Mouse (Mus musculus) hindbrain, embryonic 11.5 days (tissue): ENCODE data around the gene Cdc42bpb. TPM values are rescaled to one million over a fixed set of nuclear protein-coding genes. Genes with fewer than 3 reads are reported as not detected.

ENCODE experiments used
- ATAC-seq: fragments of 200-750 bp; cut with Nextera tagmentation; 2 replicates; pipeline ENCODE4 v1.8.0; 2017; ENCODE audit warnings: mild to moderate bottlenecking, moderate TSS enrichment, moderate library complexity; ENCODE audit not compliant: low FRiP score
- DNase-seq: peaks from one replicate; pipeline ENCODE4 v3.0.0-alpha.2; 2015; ENCODE audit warnings: low spot score
- H3K27ac ChIP-seq: fragments of 300-500 bp; sonication (generic); 2 replicates; pipeline ENCODE4 v1.5.1; 2014; ENCODE audit warnings: mild to moderate bottlenecking, low read depth, low read length
- H3K27me3 ChIP-seq: fragments of 300-500 bp; sonication (generic); 2 replicates; pipeline ENCODE4 v1.6.1; 2014; ENCODE audit warnings: mild to moderate bottlenecking, low read length, moderate library complexity, mixed read lengths; ENCODE audit not compliant: control insufficient read depth, insufficient read depth
- H3K36me3 ChIP-seq: fragments of 300-500 bp; sonication (generic); 2 replicates; pipeline ENCODE4 v1.6.1; 2014; ENCODE audit warnings: mild to moderate bottlenecking, low read length, moderate library complexity, mixed read lengths; ENCODE audit not compliant: control insufficient read depth, insufficient read depth
- H3K4me1 ChIP-seq: fragments of 300-500 bp; sonication (generic); replicated peaks from 2 replicates; pipeline ENCODE4 v1.6.1; 2014; ENCODE audit warnings: low read length, mixed read lengths; ENCODE audit not compliant: control insufficient read depth, insufficient read depth
- H3K4me2 ChIP-seq: fragments of 300-500 bp; sonication (generic); replicated peaks from 2 replicates; pipeline ENCODE4 v1.6.1; 2014; ENCODE audit warnings: mild to moderate bottlenecking, low read depth, low read length
- H3K4me3 ChIP-seq: fragments of 300-500 bp; sonication (generic); 2 replicates; pipeline ENCODE4 v1.5.1; 2014; ENCODE audit warnings: low read depth, low read length
- H3K9ac ChIP-seq: fragments of 300-500 bp; sonication (generic); 2 replicates; pipeline ENCODE4 v1.6.1; 2014; ENCODE audit warnings: low read depth, low read length
- H3K9me3 ChIP-seq: fragments of 300-500 bp; sonication (generic); 2 replicates; pipeline ENCODE4 v1.6.1; 2016; ENCODE audit warnings: low read length; ENCODE audit not compliant: control insufficient read depth
- WGBS: fragments of 180-500 bp; shearing (Covaris S2); extraction: QIAGEN DNeasy Blood & Tissue Kit; methylation state at CpG from one replicate; pipeline ENCODE4 v1.1.7; 2014; 5-methylcytosine and 5-hydroxymethylcytosine counted together
- polyA plus RNA-seq: library from polyadenylated mRNA; unstranded; fragments of >200 nt; fragmentation: Nextera tagmentation; extraction: Ambion mirVana; gene quantifications from 2 replicates; pipeline ENCODE4 v1.2.1, GENCODE M21; 2014

Cdc42bpb gene
- polyA plus RNA-seq, 1 experiment from 2014 or later = 31.9 TPM

- Histone ChIP-seq H3K9ac (no peak overlapping the region), H3K27me3 (no peaks in the 10 kb centered on the region), H3K4me1 (no peaks in the 10 kb centered on the region), H3K27ac (no peak overlapping the region), H3K4me2 (no peak overlapping the region), H3K36me3 (peaks cover 9% of the 10 kb centered on the region), H3K9me3 (no peaks in the 10 kb centered on the region), H3K4me3 (no peak overlapping the region)
- DNase-seq (no peak), ATAC-seq (no peak)
- WGBS = 89% methylated on average over 12 of the region's 12 CpGs
These were observed 68.3 kb downstream of the Cdc42bpb start for GRCm38 (mm10) chr12:111309256-111309655.

GRCm38 (mm10) chr12:111306821-111307220 is 70.7 kb downstream of the Cdc42bpb start:
- Histone ChIP-seq H3K36me3 (peaks cover 8% of the 10 kb centered on the region), H3K27me3 (no peaks in the 10 kb centered on the region), H3K9me3 (no peaks in the 10 kb centered on the region), H3K9ac (no peak overlapping the region), H3K27ac (no peak overlapping the region), H3K4me2 (no peak overlapping the region), H3K4me3 (no peak overlapping the region), H3K4me1 (no peaks in the 10 kb centered on the region)
- DNase-seq (no peak), ATAC-seq (no peak)
- WGBS = 92% methylated on average over 8 of the region's 8 CpGs

- Histone ChIP-seq H3K9me3 (no peaks in the 10 kb centered on the region), H3K4me1 (no peaks in the 10 kb centered on the region), H3K36me3 (peaks cover 19% of the 10 kb centered on the region), H3K4me3 (no peak overlapping the region), H3K27me3 (no peaks in the 10 kb centered on the region), H3K4me2 (no peak overlapping the region), H3K9ac (no peak overlapping the region), H3K27ac (no peak overlapping the region)
- WGBS = 96% methylated on average over 8 of the region's 8 CpGs
- DNase-seq = no peak
- ATAC-seq = no peak
These were observed 73.7 kb downstream of the Cdc42bpb start for GRCm38 (mm10) chr12:111303702-111304337.

- Histone ChIP-seq H3K27ac (no peak overlapping the region), H3K9ac (no peak overlapping the region), H3K4me3 (no peak overlapping the region), H3K27me3 (no peaks in the 10 kb centered on the region), H3K4me1 (no peaks in the 10 kb centered on the region), H3K9me3 (no peaks in the 10 kb centered on the region), H3K4me2 (no peak overlapping the region), H3K36me3 (peaks cover 21% of the 10 kb centered on the region)
- 94% methylated on average over 14 of the region's 14 CpGs for WGBS
- DNase-seq (no peak), ATAC-seq (no peak)
These were observed 75.5 kb downstream of the Cdc42bpb start for GRCm38 (mm10) chr12:111302018-111302345.

GRCm38 (mm10) chr12:111301322-111302017 is 76.0 kb downstream of the Cdc42bpb start:
- Histone ChIP-seq H3K9ac (no peak overlapping the region), H3K4me2 (no peak overlapping the region), H3K4me3 (no peak overlapping the region), H3K27ac (no peak overlapping the region), H3K27me3 (no peaks in the 10 kb centered on the region), H3K36me3 (peaks cover 21% of the 10 kb centered on the region), H3K9me3 (no peaks in the 10 kb centered on the region), H3K4me1 (no peaks in the 10 kb centered on the region)
- WGBS = 95% methylated on average over 27 of the region's 27 CpGs
- DNase-seq (no peak), ATAC-seq (no peak)

- no peaks in the 10 kb centered on the region for H3K27me3 ChIP-seq
- no peaks in the 10 kb centered on the region for H3K9me3 ChIP-seq
- H3K4me2 ChIP-seq = no peak overlapping the region
- H3K36me3 ChIP-seq = peaks cover 13% of the 10 kb centered on the region
- no peak overlapping the region for H3K9ac ChIP-seq
- no peak for DNase-seq
- no peaks in the 10 kb centered on the region for H3K4me1 ChIP-seq
- ATAC-seq = no peak
- no peak overlapping the region for H3K27ac ChIP-seq
- WGBS = 89% methylated on average over 12 of the region's 12 CpGs
- H3K4me3 ChIP-seq = no peak overlapping the region
These were observed 84.5 kb downstream of the Cdc42bpb start for GRCm38 (mm10) chr12:111293025-111293424.

GRCm38 (mm10) chr12:111284532-111284931 is 93.0 kb downstream of the Cdc42bpb start:
- ATAC-seq (no peak), DNase-seq (no peak)
- Histone ChIP-seq H3K27ac (no peak overlapping the region), H3K27me3 (no peaks in the 10 kb centered on the region), H3K4me3 (no peak overlapping the region), H3K9me3 (no peaks in the 10 kb centered on the region), H3K36me3 (no peaks in the 10 kb centered on the region), H3K9ac (no peak overlapping the region), H3K4me1 (0 out of 2 replicates have a peak, but pooled peaks cover 2% of the 10 kb centered on the region), H3K4me2 (peak overlapping the region; percentile 21; the same call in 1 of the 2 replicates)
- 31% methylated on average over 10 of the region's 10 CpGs for WGBS

GRCm38 (mm10) chr12:111283573-111283972 is 93.9 kb downstream of the Cdc42bpb start:
- Histone ChIP-seq H3K27ac (no peak overlapping the region), H3K27me3 (no peaks in the 10 kb centered on the region), H3K9ac (no peak overlapping the region), H3K4me2 (no peak overlapping the region; the same call in 1 of the 2 replicates), H3K4me3 (no peak overlapping the region), H3K4me1 (0 out of 2 replicates have a peak, but pooled peaks cover 2% of the 10 kb centered on the region), H3K9me3 (no peaks in the 10 kb centered on the region), H3K36me3 (no peaks in the 10 kb centered on the region)
- 68% methylated on average over 4 of the region's 4 CpGs for WGBS
- ATAC-seq (no peak), DNase-seq (no peak)

- WGBS = 53% methylated on average over 6 of the region's 6 CpGs
- no peak overlapping the region for H3K27ac ChIP-seq
- no peak overlapping the region for H3K9ac ChIP-seq
- no peaks in the 10 kb centered on the region for H3K9me3 ChIP-seq
- no peak overlapping the region for H3K4me2 ChIP-seq
- ATAC-seq (no peak), DNase-seq (no peak)
- peaks cover 57% of the 10 kb centered on the region for H3K27me3 ChIP-seq
- no peak overlapping the region for H3K4me3 ChIP-seq
- no peaks in the 10 kb centered on the region for H3K36me3 ChIP-seq
- H3K4me1 ChIP-seq = peaks cover 15% of the 10 kb centered on the region
These were observed 101.1 kb downstream of the Cdc42bpb start for GRCm38 (mm10) chr12:111276371-111276770.
